Mouse (Mus musculus): ENCODE data around the gene Trmo. TPM values are rescaled to one million over a fixed set of nuclear protein-coding genes. Genes with fewer than 3 reads are reported as not detected.

The Trmo gene
- polyA plus RNA-seq, 1 experiment from 2014 or later: 10.0 TPM

- 58% methylated on average over 6 of the region's 6 CpGs for WGBS
- H3K4me1 ChIP-seq: no peaks in the 10 kb centered on the region
- ATAC-seq (ENCODE audit: insufficient read depth, low FRiP score, low read depth): peak; percentile 80
Observed at GRCm38 (mm10) chr4:46404042-46404795, 15.0 kb upstream of the Trmo start.

DNA sequence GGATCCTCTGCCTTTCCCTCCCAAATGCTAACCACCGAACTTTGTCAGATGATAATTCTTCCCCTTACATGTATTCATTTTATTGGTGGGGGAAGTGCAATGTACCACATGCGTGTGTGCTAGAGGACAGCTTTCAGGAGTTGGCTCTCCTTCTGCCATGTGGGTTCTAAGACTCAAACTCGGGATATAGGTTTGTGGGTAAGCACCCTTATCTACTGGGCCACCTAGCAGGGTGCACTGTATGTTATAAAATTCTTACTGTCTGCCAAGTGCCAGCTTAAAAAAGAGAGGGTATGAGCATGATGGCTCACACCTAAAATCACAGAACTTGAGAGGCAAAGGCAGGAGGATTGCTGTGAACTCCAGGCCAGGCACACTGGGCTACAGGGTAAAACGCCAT lies 9.6 kb upstream of the Trmo start:
- Histone ChIP-seq H3K36me3 (no peaks in the 10 kb centered on the region), H3K9me3 (no peaks in the 10 kb centered on the region), H3K4me2 (no peak overlapping the region), H3K4me1 (no peaks in the 10 kb centered on the region), H3K27ac (no peak overlapping the region), H3K27me3 (replicated peaks) (no peaks in the 10 kb centered on the region), H3K9ac (no peak overlapping the region), H3K4me3 (replicated peaks) (no peak overlapping the region)
- ATAC-seq (ENCODE audit: insufficient read depth, low FRiP score, low read depth): no peak
- WGBS: 72% methylated on average over 4 of the region's 4 CpGs

More at GRCm38 (mm10) chr4:46404042-46404795, 15.0 kb upstream of the Trmo start:
- Histone ChIP-seq H3K36me3 (no peaks in the 10 kb centered on the region), H3K27ac (no peak overlapping the region), H3K9ac (no peak overlapping the region), H3K27me3 (replicated peaks) (no peaks in the 10 kb centered on the region), H3K4me3 (replicated peaks) (no peak overlapping the region), H3K4me2 (no peak overlapping the region), H3K9me3 (no peaks in the 10 kb centered on the region)

- H3K36me3 ChIP-seq: no peaks in the 10 kb centered on the region
- no peak overlapping the region for H3K27ac ChIP-seq
- H3K4me1 ChIP-seq: no peaks in the 10 kb centered on the region
- WGBS: 17% methylated on average over 5 of the region's 5 CpGs
- no peak overlapping the region for H3K4me3 ChIP-seq (replicated peaks)
- no peaks in the 10 kb centered on the region for H3K27me3 ChIP-seq (replicated peaks)
- no peaks in the 10 kb centered on the region for H3K9me3 ChIP-seq
- H3K9ac ChIP-seq: no peak overlapping the region
- H3K4me2 ChIP-seq: no peak overlapping the region
- ATAC-seq (ENCODE audit: insufficient read depth, low FRiP score, low read depth): peak; percentile 82; the same call in 1 of the 2 replicates
Observed at GRCm38 (mm10) chr4:46395736-46396135, 6.5 kb upstream of the Trmo start.

GRCm38 (mm10) chr4:46394388-46394787 lies 5.2 kb upstream of the Trmo start:
- no peak for ATAC-seq (ENCODE audit: insufficient read depth, low FRiP score, low read depth)
- no peak overlapping the region for H3K27ac ChIP-seq
- no peaks in the 10 kb centered on the region for H3K36me3 ChIP-seq
- H3K9me3 ChIP-seq: no peaks in the 10 kb centered on the region
- 76% methylated on average over 2 of the region's 2 CpGs for WGBS
- no peak overlapping the region for H3K9ac ChIP-seq
- no peaks in the 10 kb centered on the region for H3K27me3 ChIP-seq (replicated peaks)
- H3K4me3 ChIP-seq (replicated peaks): no peak overlapping the region
- no peaks in the 10 kb centered on the region for H3K4me1 ChIP-seq
- H3K4me2 ChIP-seq: no peak overlapping the region

DNA sequence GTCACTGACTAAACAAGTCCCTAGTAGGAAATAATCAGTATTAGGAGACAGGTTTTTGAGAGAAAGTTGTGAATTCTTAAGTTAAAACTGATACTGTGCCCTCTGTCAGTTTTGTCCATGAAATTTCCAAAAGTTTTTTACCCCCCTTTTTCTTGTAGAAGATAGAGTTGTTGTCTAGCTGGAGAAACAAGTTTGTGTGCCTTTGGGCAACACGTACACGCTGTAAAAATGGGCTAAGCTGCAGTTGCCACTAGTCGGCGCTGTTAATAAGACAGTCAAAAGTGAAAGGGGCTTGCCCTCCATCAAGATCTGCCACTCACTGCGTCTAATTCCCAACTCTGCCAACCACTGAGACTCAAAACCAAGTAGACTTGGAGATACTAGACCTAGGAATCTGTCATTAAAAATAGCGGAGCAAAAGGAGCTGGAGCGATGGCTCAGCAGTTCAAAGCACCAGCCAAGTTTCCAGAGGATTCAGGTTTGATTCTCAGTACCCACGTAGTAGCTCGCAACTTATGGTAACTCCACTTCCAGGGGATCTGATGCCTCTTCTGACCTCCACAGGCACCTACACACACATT lies 1.2 kb upstream of the Trmo start:
- H3K4me3 ChIP-seq (replicated peaks): peak overlapping the region; percentile 69
- no peak for ATAC-seq (ENCODE audit: insufficient read depth, low FRiP score, low read depth)
- H3K27me3 ChIP-seq (replicated peaks): no peaks in the 10 kb centered on the region
- H3K4me2 ChIP-seq: peak overlapping the region; percentile 71
- no peaks in the 10 kb centered on the region for H3K9me3 ChIP-seq
- peak overlapping the region; percentile 97; the same call in 1 of the 2 replicates for H3K27ac ChIP-seq
- H3K9ac ChIP-seq: no peak overlapping the region
- 24% methylated on average over 9 of the region's 9 CpGs for WGBS
- no peaks in the 10 kb centered on the region; the same call in 1 of the 2 replicates for H3K36me3 ChIP-seq
- no peaks in the 10 kb centered on the region for H3K4me1 ChIP-seq

- no peaks in the 10 kb centered on the region for H3K27me3 ChIP-seq (replicated peaks)
- no peaks in the 10 kb centered on the region for H3K4me1 ChIP-seq
- H3K4me3 ChIP-seq (replicated peaks): peak overlapping the region; percentile 69
- peak overlapping the region; percentile 71 for H3K4me2 ChIP-seq
- no peak for ATAC-seq (ENCODE audit: insufficient read depth, low FRiP score, low read depth)
- H3K36me3 ChIP-seq: no peaks in the 10 kb centered on the region; the same call in 1 of the 2 replicates
- WGBS: 1% methylated on average over 24 of the region's 24 CpGs
- peak overlapping the region; percentile 97 for H3K27ac ChIP-seq
- no peaks in the 10 kb centered on the region for H3K9me3 ChIP-seq
- H3K9ac ChIP-seq: peak overlapping the region; percentile 91
Observed at GRCm38 (mm10) chr4:46389612-46390341, 540 bp upstream of the Trmo start.

GRCm38 (mm10) chr4:46388556-46388955 lies 681 bp downstream of the Trmo start:
- H3K36me3 ChIP-seq: no peaks in the 10 kb centered on the region; the same call in 1 of the 2 replicates
- ATAC-seq (ENCODE audit: insufficient read depth, low FRiP score, low read depth): no peak
- H3K9me3 ChIP-seq: no peaks in the 10 kb centered on the region
- peak overlapping the region; percentile 71 for H3K4me2 ChIP-seq
- peak overlapping the region; percentile 69 for H3K4me3 ChIP-seq (replicated peaks)
- H3K27me3 ChIP-seq (replicated peaks): no peaks in the 10 kb centered on the region
- peak overlapping the region; percentile 91; the same call in 1 of the 2 replicates for H3K9ac ChIP-seq
- WGBS: 17% methylated on average over 5 of the region's 5 CpGs
- peak overlapping the region; percentile 97 for H3K27ac ChIP-seq
- no peaks in the 10 kb centered on the region for H3K4me1 ChIP-seq

DNA sequence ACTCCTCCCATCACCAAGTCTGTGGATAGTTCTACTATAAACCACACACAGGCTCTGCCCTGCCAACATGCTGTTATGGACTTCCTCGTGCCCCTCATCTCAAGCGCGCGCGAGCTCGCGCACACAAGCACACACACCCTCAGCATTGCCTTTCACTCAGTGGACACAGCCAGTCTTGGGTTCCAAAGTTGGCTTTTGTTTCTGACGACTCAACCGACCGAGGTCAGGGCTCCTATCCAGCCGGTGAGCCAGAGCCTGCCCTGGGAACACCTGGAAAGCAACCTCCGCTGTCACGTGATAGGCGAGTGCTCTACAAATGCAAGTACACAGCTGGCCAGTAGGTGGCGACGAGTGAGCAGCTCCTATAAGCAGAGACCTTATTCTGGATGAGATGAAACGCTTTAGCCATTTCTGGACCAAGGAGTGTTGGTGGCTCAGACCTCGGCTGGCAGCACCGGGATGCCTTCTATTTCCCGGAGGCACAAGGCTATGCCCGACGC lies 14.3 kb downstream of the Trmo start:
- H3K27ac ChIP-seq: no peak overlapping the region

GRCm38 (mm10) chr4:46374455-46374854 lies 14.8 kb downstream of the Trmo start:
- H3K4me1 ChIP-seq: 0 out of 2 replicates have a peak, but pooled peaks cover 3% of the 10 kb centered on the region
- no peak overlapping the region for H3K9ac ChIP-seq
- no peak overlapping the region for H3K27ac ChIP-seq
- no peaks in the 10 kb centered on the region for H3K9me3 ChIP-seq
- H3K27me3 ChIP-seq (replicated peaks): no peaks in the 10 kb centered on the region; the same call in 1 of the 2 replicates
- peaks cover 18% of the 10 kb centered on the region for H3K36me3 ChIP-seq
- 60% methylated on average over 6 of the region's 6 CpGs for WGBS
- H3K4me2 ChIP-seq: peak overlapping the region; percentile 66
- H3K4me3 ChIP-seq (replicated peaks): peak overlapping the region; percentile 36; the same call in 1 of the 2 replicates
- ATAC-seq (ENCODE audit: insufficient read depth, low FRiP score, low read depth): no peak

More for the DNA sequence above, 14.3 kb downstream of the Trmo start:
- H3K4me3 ChIP-seq (replicated peaks): peak overlapping the region; percentile 36
- no peak overlapping the region for H3K9ac ChIP-seq
- H3K9me3 ChIP-seq: no peaks in the 10 kb centered on the region
- no peaks in the 10 kb centered on the region; the same call in 1 of the 2 replicates for H3K27me3 ChIP-seq (replicated peaks)
- 26% methylated on average over 22 of the region's 22 CpGs for WGBS
- H3K4me2 ChIP-seq: peak overlapping the region; percentile 66
- ATAC-seq (ENCODE audit: insufficient read depth, low FRiP score, low read depth): peak; percentile 56
- H3K4me1 ChIP-seq: 0 out of 2 replicates have a peak, but pooled peaks cover 3% of the 10 kb centered on the region
- H3K36me3 ChIP-seq: peaks cover 19% of the 10 kb centered on the region

DNA sequence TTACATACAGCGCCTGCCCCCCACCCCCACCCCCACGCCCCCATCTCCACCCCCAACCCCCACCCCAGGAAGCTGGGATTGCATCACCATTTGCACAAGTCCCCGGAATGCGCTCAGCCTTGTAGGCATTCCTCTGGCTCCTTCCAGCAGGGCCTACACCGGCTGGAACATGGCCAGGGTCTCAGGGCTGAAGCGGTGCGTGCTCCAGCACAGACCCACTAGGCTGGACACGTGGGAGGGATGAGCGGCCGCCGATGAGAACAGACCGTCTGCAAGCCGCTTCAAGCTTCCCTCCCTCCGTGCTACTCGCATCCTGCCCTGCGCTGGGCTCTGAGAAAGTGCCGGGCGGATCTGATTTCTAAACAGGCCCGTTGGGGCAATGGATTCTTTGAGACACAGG lies 18.2 kb downstream of the Trmo start:
- H3K9ac ChIP-seq: no peak overlapping the region
- H3K4me2 ChIP-seq: peak overlapping the region; percentile 45
- H3K9me3 ChIP-seq: no peaks in the 10 kb centered on the region
- H3K4me3 ChIP-seq (replicated peaks): peak overlapping the region; percentile 12; the same call in 1 of the 2 replicates
- H3K36me3 ChIP-seq: no peaks in the 10 kb centered on the region
- ATAC-seq (ENCODE audit: insufficient read depth, low FRiP score, low read depth): peak; percentile 86
- peaks cover 11% of the 10 kb centered on the region for H3K27me3 ChIP-seq (replicated peaks)
- no peak overlapping the region for H3K27ac ChIP-seq
- H3K4me1 ChIP-seq: 0 out of 2 replicates have a peak, but pooled peaks cover 3% of the 10 kb centered on the region
- 2% methylated on average over 19 of the region's 19 CpGs for WGBS

DNA sequence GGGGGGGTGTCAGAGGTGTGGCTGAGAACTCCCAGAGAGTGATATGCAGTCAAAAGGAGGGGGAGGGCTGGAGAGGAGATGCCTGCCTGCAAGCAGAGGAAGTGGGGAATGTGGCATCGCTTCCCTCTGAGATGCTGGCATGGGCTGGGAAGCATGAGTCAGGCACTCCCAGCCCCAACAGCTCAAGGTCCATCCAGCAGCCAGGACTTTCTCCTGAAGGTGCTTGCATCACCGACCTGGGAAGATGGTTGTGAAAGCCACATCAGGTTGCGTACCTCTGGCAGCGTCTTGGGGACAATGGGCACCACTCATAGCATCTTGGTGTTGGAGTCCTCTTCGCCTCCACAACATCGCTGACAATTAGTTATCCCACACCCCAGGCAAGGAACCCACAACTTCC lies 18.8 kb downstream of the Trmo start:
- 41% methylated on average over 6 of the region's 6 CpGs for WGBS
- Histone ChIP-seq H3K4me2 (no peak overlapping the region), H3K9ac (no peak overlapping the region), H3K9me3 (no peaks in the 10 kb centered on the region), H3K4me1 (0 out of 2 replicates have a peak, but pooled peaks cover 3% of the 10 kb centered on the region), H3K27me3 (replicated peaks) (peaks cover 11% of the 10 kb centered on the region), H3K27ac (no peak overlapping the region), H3K4me3 (replicated peaks) (no peak overlapping the region), H3K36me3 (no peaks in the 10 kb centered on the region)
- ATAC-seq (ENCODE audit: insufficient read depth, low FRiP score, low read depth): no peak

All from stomach, embryonic 15.5 days (tissue).